Mouse (Mus musculus) CD8-positive naive resting alpha-beta T cell, adult 57 days (primary cell): ENCODE data around the gene Olfr283. TPM values are rescaled to one million over a fixed set of nuclear protein-coding genes. Genes with fewer than 3 reads are reported as not detected.

Experiments
- total RNA-seq: library from RNA; stranded (reverse); gene quantifications from one replicate; pipeline ENCODE4 v1.2.4, GENCODE M21; 2023

Olfr283 gene
- not detected for total RNA-seq

GRCm38 (mm10) chr15:98380846-98381245 lies at the start of gene Olfr283:
Gene Olfr283 (minus strand): TSS chr15:98380946.

GRCm38 (mm10) chr15:98340887-98341286 lies 39.9 kb downstream of the Olfr283 start, which contains the start of gene Olfr284:
Gene Olfr284 (minus strand): TSS chr15:98340987.

Other genes with a start within 250 kb of the Olfr283 start
- gene Asb8, start 215.3 kb downstream of the Olfr283 start, total RNA-seq: 18.6 TPM
- not detected for gene Ccdc184, start 213.8 kb downstream of the Olfr283 start, total RNA-seq
- gene Olfr288, start 185.4 kb downstream of the Olfr283 start, total RNA-seq: not detected
- gene Gm44579, start 160.0 kb downstream of the Olfr283 start, total RNA-seq: not detected
- not detected for gene Olfr287, start 159.9 kb downstream of the Olfr283 start, total RNA-seq
- not detected for gene Olfr286, start 146.5 kb downstream of the Olfr283 start, total RNA-seq
- not detected for gene H1fnt, start 123.7 kb downstream of the Olfr283 start, total RNA-seq
- not detected for gene Zfp641, start 84.8 kb downstream of the Olfr283 start, total RNA-seq
- not detected for gene Olfr285, start 63.6 kb downstream of the Olfr283 start, total RNA-seq
- gene Olfr284, start 40.0 kb downstream of the Olfr283 start, total RNA-seq: not detected
- not detected for gene Olfr282, start 50.3 kb upstream of the Olfr283 start, total RNA-seq
- not detected for gene Olfr281, start 71.6 kb upstream of the Olfr283 start, total RNA-seq
- not detected for gene OR5BS1P, start 89.0 kb upstream of the Olfr283 start, total RNA-seq
- not detected for gene Lalba, start 101.8 kb upstream of the Olfr283 start, total RNA-seq
- gene Olfr279, start 111.5 kb upstream of the Olfr283 start, total RNA-seq: not detected
- 56.9 TPM for gene Kansl2, start 153.3 kb upstream of the Olfr283 start, total RNA-seq
- gene Ccnt1, start 190.0 kb upstream of the Olfr283 start, total RNA-seq: 147 TPM
- not detected for gene 4930415O20Rik, start 190.1 kb upstream of the Olfr283 start, total RNA-seq
- gene Adcy6, start 229.1 kb upstream of the Olfr283 start, total RNA-seq: 23.4 TPM
- gene Cacnb3, start 249.9 kb upstream of the Olfr283 start, total RNA-seq: 0.34 TPM